Mouse (Mus musculus) intestine, postnatal 0 days (tissue): ENCODE measurements around the gene Cntrob. TPM values are rescaled to one million over a fixed set of nuclear protein-coding genes. Genes with fewer than 3 reads are reported as not detected.

Source experiments
- ATAC-seq: fragments of 200-750 bp; cut with Nextera tagmentation; 2 replicates; pipeline ENCODE4 v1.8.0; 2017; ENCODE audit warnings: mild to moderate bottlenecking, moderate TSS enrichment, moderate library complexity
- H3K27ac ChIP-seq: fragments of 300-500 bp; sonication (generic); 2 replicates; pipeline ENCODE4 v1.5.1; 2014; ENCODE audit warnings: mild to moderate bottlenecking, low read depth, low read length, moderate library complexity
- H3K27me3 ChIP-seq: fragments of 300-500 bp; sonication (generic); replicated peaks from 2 replicates; pipeline ENCODE4 v1.6.1; 2014; ENCODE audit warnings: low read length, mixed read lengths; ENCODE audit not compliant: control insufficient read depth, insufficient read depth
- H3K36me3 ChIP-seq: fragments of 300-500 bp; sonication (generic); 2 replicates; pipeline ENCODE4 v1.6.1; 2014; ENCODE audit warnings: mild to moderate bottlenecking, moderate library complexity; ENCODE audit not compliant: control insufficient read depth, insufficient read depth
- H3K4me1 ChIP-seq: fragments of 300-500 bp; sonication (generic); replicated peaks from 2 replicates; pipeline ENCODE4 v1.6.1; 2014; ENCODE audit warnings: antibody characterized with exemption, low read length, mixed read lengths; ENCODE audit not compliant: control insufficient read depth, insufficient read depth
- H3K4me2 ChIP-seq: fragments of 300-500 bp; sonication (generic); replicated peaks from 2 replicates; pipeline ENCODE4 v1.6.1; 2014; ENCODE audit warnings: low read depth, mild to moderate bottlenecking, moderate library complexity
- H3K4me3 ChIP-seq: fragments of 300-500 bp; sonication (generic); 2 replicates; pipeline ENCODE4 v1.5.1; 2014; ENCODE audit warnings: low read depth, low read length
- H3K9ac ChIP-seq: fragments of 300-500 bp; sonication (generic); 2 replicates; pipeline ENCODE4 v1.6.1; 2014; ENCODE audit warnings: mild to moderate bottlenecking, low read depth, low read length
- H3K9me3 ChIP-seq: fragments of 300-500 bp; sonication (generic); 2 replicates; pipeline ENCODE4 v1.6.1; 2016; ENCODE audit warnings: mixed run types; ENCODE audit not compliant: control insufficient read depth
- CTCF ChIP-seq: sonication (generic); IDR thresholded peaks from 2 replicates; pipeline ENCODE4 v1.5.1; 2016; ENCODE audit warnings: low read depth, mild to moderate bottlenecking, control low read depth, antibody characterized with exemption, moderate library complexity
- WGBS: fragments of 180-500 bp; shearing (Covaris S2); extraction: QIAGEN DNeasy Blood & Tissue Kit; methylation state at CpG from one replicate; pipeline ENCODE4 v1.1.7; 2014; 5-methylcytosine and 5-hydroxymethylcytosine counted together
- polyA plus RNA-seq: library from polyadenylated mRNA; unstranded; fragments of >200 nt; fragmentation: Nextera tagmentation; extraction: Ambion mirVana; gene quantifications from 2 replicates; pipeline ENCODE4 v1.2.1, GENCODE M21; 2015

Gene Cntrob
- polyA plus RNA-seq, 1 experiment from 2014 or later = 7.9 TPM

- no peaks in the 10 kb centered on the region for H3K9me3 ChIP-seq
- H3K27me3 ChIP-seq = no peaks in the 10 kb centered on the region
- peak within 1 kb of the TSS; percentile 95 for H3K4me2 ChIP-seq
- H3K4me1 ChIP-seq = peaks cover 25% of the 10 kb centered on the region
- H3K36me3 ChIP-seq = peaks cover 6% of the 10 kb centered on the region; the same call in 1 of the 2 replicates
- peak within 1 kb of the TSS; percentile 96 for H3K4me3 ChIP-seq
- WGBS = 1% methylated on average over 22 of the region's 34 CpGs
- no peak for ATAC-seq
- TF ChIP-seq CTCF = no peak
- H3K27ac ChIP-seq = peak within 1 kb of the TSS; percentile 99
- peak within 1 kb of the TSS; percentile 97 for H3K9ac ChIP-seq
Measured at GRCm38 (mm10) chr11:69369215-69369989, 45.8 kb upstream of the Cntrob start, which contains the start of gene Chd3. Gene Chd3, minus strand, starts transcription at chr11:69369406.

- peak overlapping the region; percentile 96 for H3K4me3 ChIP-seq
- peak overlapping the region; percentile 97 for H3K9ac ChIP-seq
- WGBS = under 1% methylated on average over 62 of the region's 106 CpGs
- peaks cover 29% of the 10 kb centered on the region for H3K4me1 ChIP-seq
- peak overlapping the region; percentile 99 for H3K27ac ChIP-seq
- no peak for TF ChIP-seq CTCF
- peaks cover 7% of the 10 kb centered on the region; the same call in 1 of the 2 replicates for H3K36me3 ChIP-seq
- peak overlapping the region; percentile 95 for H3K4me2 ChIP-seq
- ATAC-seq = peak; percentile 26; the same call in 1 of the 2 replicates
- no peaks in the 10 kb centered on the region for H3K27me3 ChIP-seq
- H3K9me3 ChIP-seq = no peaks in the 10 kb centered on the region
Measured at GRCm38 (mm10) chr11:69368356-69369214, 45.0 kb upstream of the Cntrob start.

DNA sequence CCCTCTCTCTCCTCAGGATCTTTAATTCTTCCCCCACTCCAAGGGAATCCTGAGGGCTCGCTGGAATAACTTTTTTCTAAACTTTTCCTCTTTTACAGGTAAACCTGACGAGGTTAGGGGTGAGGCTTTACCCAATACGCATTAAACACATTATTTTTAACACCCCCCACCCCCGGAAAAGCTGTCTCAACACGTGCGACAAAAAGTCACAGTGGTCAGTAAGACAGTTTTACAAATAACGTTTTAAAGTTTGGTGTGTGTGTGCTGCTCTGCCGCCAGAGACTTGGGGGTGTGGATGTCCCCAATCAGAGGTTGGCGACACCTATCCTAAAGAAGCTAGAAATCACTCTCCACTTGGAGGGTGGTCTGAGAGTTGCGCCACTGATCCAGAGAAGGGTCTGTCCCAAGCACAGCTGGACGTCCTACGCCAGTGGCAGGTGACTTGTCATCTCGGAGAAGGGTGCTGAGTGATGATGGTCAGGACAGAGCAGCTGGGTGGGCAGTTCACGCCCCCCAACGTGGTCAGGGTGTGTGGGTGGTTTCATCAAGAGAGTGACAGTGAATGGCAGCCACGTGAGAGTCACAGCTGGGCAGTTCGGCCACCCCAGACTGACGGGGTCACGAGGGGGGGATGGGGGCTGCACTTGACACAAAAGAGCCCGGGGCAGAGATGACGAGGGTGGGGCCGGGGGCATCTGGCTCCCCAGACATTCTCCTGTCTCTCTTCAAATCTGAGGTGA is 44.2 kb upstream of the Cntrob start:
- Histone ChIP-seq H3K4me1 (peaks cover 29% of the 10 kb centered on the region), H3K9ac (peak overlapping the region; percentile 97), H3K36me3 (peaks cover 3% of the 10 kb centered on the region; the same call in 1 of the 2 replicates), H3K27me3 (no peaks in the 10 kb centered on the region), H3K4me3 (peak overlapping the region; percentile 96), H3K9me3 (no peaks in the 10 kb centered on the region), H3K27ac (peak overlapping the region; percentile 99), H3K4me2 (peak overlapping the region; percentile 95)
- TF ChIP-seq CTCF = no peak
- no peak for ATAC-seq
- 1% methylated on average over 22 of the region's 22 CpGs for WGBS

DNA sequence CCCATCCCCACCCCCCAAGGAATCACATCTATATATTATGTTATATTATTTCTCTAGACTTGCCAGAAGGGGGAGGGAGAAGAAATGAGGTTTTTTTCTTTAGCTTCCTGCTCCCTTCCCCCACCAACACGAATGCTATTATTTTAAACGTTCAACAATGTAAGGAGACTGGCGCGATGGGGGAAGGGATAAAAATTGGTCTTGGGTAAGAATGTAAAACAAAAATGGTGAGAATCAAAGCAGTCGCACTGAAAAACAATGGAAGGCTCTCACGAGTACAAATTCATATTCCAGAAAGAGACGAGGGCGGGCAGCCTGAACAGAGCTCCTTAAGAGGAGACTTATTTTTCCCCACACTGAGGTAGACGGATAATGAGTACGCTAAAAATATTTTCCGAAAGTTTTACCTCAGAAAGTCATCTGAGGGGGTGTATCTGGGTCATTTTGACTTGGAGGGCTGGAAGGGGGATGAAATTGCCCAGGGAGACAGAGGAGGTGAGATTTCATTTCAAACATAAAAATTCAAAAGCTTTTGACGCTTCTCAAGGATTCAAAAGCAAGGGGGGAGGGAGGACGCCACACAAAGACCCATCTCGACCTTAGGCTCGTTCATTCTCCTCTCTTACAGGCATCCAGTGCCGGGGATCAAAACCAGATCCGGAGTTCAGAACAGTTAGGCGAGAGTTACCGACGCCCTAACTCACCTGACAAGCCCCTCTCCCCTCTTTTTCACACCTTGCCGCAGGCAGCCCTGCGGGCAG is 43.5 kb upstream of the Cntrob start:
- peak; percentile 12; the same call in 1 of the 2 replicates for TF ChIP-seq CTCF
- ATAC-seq = no peak
- H3K27ac ChIP-seq = peak overlapping the region; percentile 99
- H3K4me1 ChIP-seq = peaks cover 29% of the 10 kb centered on the region
- WGBS = under 1% methylated on average over 22 of the region's 22 CpGs
- H3K9ac ChIP-seq = peak overlapping the region; percentile 97
- peak overlapping the region; percentile 96 for H3K4me3 ChIP-seq
- peak overlapping the region; percentile 95 for H3K4me2 ChIP-seq
- no peaks in the 10 kb centered on the region for H3K27me3 ChIP-seq
- H3K9me3 ChIP-seq = no peaks in the 10 kb centered on the region
- peaks cover 5% of the 10 kb centered on the region for H3K36me3 ChIP-seq

DNA sequence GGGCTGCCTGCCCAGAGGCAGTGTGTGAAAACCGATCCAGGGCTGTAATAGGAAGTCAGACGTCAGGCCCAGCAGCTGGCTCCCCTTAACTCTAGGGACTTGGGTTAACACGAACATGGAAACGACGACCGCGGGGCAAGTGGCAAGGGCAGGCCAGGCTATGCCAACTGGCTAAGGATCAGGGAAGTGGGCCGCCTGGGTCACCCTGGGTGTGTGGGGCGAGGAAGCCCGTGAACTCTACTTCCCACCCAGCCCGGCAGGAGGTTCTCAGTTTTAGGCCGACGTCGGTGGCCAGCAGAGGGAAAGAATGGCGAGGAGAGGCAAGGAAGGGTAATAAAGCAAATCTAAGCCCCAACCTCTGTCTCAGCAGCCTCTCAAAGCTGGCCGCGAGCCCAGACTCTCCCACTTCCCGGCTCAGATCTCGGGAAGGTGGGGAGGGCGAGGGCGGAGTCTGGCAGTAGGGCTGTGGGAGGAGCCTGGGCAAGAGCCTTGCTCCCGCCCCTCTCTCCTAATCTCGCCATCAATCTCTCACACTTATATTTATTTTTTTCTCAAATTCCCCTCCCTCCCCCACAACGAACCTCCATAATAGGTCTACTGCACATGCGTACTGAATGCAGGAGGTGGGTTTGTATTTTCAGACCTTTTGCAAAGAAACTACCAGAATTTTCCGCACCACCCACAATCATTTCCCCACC is 42.7 kb upstream of the Cntrob start:
- Histone ChIP-seq H3K27me3 (no peaks in the 10 kb centered on the region), H3K36me3 (peaks cover 12% of the 10 kb centered on the region), H3K9ac (peak overlapping the region; percentile 63), H3K27ac (peak overlapping the region; percentile 99), H3K4me1 (peaks cover 24% of the 10 kb centered on the region), H3K4me2 (peak overlapping the region; percentile 95), H3K9me3 (no peaks in the 10 kb centered on the region), H3K4me3 (peak overlapping the region; percentile 96)
- peak; percentile 46 for TF ChIP-seq CTCF
- whole genome bisulfite sequencing = under 1% methylated on average over 26 of the region's 26 CpGs
- ATAC-seq = peak; percentile 75
